Mouse (Mus musculus): ENCODE data around the gene Ttyh2. TPM values are rescaled to one million over a fixed set of nuclear protein-coding genes. Genes with fewer than 3 reads are reported as not detected.
"Not testable (repeated sequence)": the region's sequence is repeated elsewhere in the genome, so short reads cannot be mapped to it uniquely, and the experiment has no call there.

Ttyh2 gene
- polyA plus RNA-seq, 1 experiment from 2014 or later, result 41.1 TPM

DNA sequence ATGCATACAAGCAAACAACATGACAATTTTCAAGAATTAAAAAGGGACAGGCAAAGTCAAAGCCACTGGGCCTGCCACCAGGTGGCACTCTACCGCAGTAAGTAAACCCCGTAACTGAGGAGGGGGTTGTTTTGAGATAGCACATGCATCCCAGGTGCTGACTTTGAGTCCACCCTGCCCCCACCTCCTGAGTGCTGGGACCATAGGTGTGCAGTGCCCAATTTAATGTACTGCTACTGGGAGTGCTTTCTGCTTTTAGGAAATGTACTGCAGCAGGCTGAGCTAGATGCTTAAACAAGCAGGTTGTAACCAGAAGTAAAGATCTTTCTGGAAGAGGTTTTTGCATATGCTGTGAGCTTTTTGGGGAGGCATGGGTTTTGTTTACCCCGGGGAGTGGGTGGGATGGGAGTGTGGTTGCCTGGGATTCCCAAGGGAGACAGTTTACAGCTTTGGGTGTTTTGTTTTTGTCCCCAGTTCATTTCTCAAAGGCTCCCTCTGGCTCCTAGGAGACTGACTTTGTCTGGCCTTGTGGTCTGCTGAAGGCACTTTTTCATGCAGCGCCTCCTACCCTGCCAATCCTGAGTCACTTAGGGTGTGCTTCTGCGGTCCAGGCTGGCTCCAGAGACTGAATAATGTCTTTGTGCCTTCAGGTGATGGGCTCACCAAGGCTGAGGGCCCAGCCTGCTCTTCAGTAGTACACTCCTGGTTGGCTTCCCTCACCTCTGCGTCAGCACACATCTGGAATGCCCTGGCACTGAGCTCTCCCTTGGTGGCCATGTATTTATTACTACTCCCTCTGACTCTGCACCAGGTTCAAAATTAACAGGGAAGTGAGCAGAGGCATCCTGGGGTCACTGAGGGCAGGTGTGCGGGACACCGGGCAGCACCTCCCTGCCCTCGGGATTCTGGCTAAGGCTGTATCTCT, 2.2 kb upstream of the Ttyh2 start:
- H3K27ac ChIP-seq (replicated peaks; ENCODE audit: low read depth, low read length), result no peak overlapping the region
- H3K4me2 ChIP-seq (ENCODE audit: low read depth, low read length), result no peak overlapping the region
- 57% methylated on average over 9 of the region's 9 CpGs for WGBS
- no peaks in the 10 kb centered on the region for H3K9me3 ChIP-seq (ENCODE audit: control insufficient read depth, low read length)
- no peak overlapping the region for H3K4me3 ChIP-seq (ENCODE audit: low read depth, low read length)
- DNase-seq (ENCODE audit: low spot score) (peak; percentile 73), ATAC-seq (ENCODE audit: low read depth) (no peak)
- peaks cover 47% of the 10 kb centered on the region for H3K36me3 ChIP-seq (ENCODE audit: control insufficient read depth, insufficient read depth, low read length)
- H3K9ac ChIP-seq (ENCODE audit: low read depth, low read length), result no peak overlapping the region
- peaks cover 26% of the 10 kb centered on the region for H3K4me1 ChIP-seq (ENCODE audit: control insufficient read depth, insufficient read depth, low read length)
- H3K27me3 ChIP-seq (replicated peaks; ENCODE audit: control insufficient read depth, insufficient read depth, low read length), result no peaks in the 10 kb centered on the region

DNA sequence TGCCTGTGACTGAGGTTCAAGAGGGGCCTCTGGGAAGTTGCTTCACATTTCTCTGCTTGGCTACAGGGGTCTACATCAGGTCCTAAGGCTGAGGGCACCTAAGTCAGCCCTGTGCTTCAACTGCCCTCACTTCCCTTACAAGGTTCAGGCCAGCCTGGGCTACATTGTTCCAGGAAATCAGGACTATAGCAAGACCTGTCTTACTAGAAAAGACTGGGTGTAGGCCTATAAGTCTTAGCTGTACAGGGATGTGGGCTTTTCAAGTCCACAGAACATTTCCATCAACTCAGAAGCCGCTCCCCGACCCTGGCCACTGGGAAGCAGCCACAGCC, 1.5 kb upstream of the Ttyh2 start:
- H3K27ac ChIP-seq (replicated peaks; ENCODE audit: low read depth, low read length), result no peak overlapping the region
- no peak overlapping the region for H3K4me3 ChIP-seq (ENCODE audit: low read depth, low read length)
- no peaks in the 10 kb centered on the region for H3K9me3 ChIP-seq (ENCODE audit: control insufficient read depth, low read length)
- no peak overlapping the region for H3K4me2 ChIP-seq (ENCODE audit: low read depth, low read length)
- ATAC-seq (ENCODE audit: low read depth) (no peak), DNase-seq (ENCODE audit: low spot score) (no peak)
- H3K4me1 ChIP-seq (ENCODE audit: control insufficient read depth, insufficient read depth, low read length), result peaks cover 26% of the 10 kb centered on the region
- no peaks in the 10 kb centered on the region for H3K27me3 ChIP-seq (replicated peaks; ENCODE audit: control insufficient read depth, insufficient read depth, low read length)
- H3K9ac ChIP-seq (ENCODE audit: low read depth, low read length), result no peak overlapping the region
- WGBS, result 73% methylated on average over 2 of the region's 2 CpGs
- H3K36me3 ChIP-seq (ENCODE audit: control insufficient read depth, insufficient read depth, low read length), result peaks cover 47% of the 10 kb centered on the region

DNA sequence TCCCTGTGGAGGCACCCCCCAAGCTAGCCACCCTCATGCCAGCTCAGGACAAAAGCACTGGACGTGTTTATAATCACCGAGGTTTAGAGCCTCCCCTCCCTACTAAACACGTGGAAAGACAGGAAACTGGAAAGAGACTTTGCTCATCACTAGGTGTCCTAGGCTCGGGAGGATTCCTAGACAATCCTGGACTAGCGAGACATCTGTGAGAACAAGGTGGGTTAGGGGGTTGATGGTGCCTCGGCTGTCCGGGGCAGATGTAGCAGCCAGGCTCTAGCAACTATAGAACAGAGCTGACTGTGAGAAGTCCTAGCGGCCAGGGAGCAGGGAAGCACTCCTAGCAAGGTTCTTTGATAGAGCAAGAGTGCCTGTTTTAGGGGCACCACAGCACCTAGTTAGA, 1.1 kb upstream of the Ttyh2 start:
- no peak for ATAC-seq (ENCODE audit: low read depth)
- 53% methylated on average over 7 of the region's 8 CpGs for WGBS
- Histone ChIP-seq H3K27me3 (replicated peaks; ENCODE audit: control insufficient read depth, insufficient read depth, low read length) (no peaks in the 10 kb centered on the region), H3K9me3 (ENCODE audit: control insufficient read depth, low read length) (no peaks in the 10 kb centered on the region), H3K9ac (ENCODE audit: low read depth, low read length) (no peak overlapping the region), H3K27ac (replicated peaks; ENCODE audit: low read depth, low read length) (no peak overlapping the region), H3K4me2 (ENCODE audit: low read depth, low read length) (no peak overlapping the region), H3K36me3 (ENCODE audit: control insufficient read depth, insufficient read depth, low read length) (peaks cover 47% of the 10 kb centered on the region), H3K4me3 (ENCODE audit: low read depth, low read length) (no peak overlapping the region), H3K4me1 (ENCODE audit: control insufficient read depth, insufficient read depth, low read length) (peaks cover 27% of the 10 kb centered on the region)
- DNase-seq (ENCODE audit: low spot score), result no peak

DNA sequence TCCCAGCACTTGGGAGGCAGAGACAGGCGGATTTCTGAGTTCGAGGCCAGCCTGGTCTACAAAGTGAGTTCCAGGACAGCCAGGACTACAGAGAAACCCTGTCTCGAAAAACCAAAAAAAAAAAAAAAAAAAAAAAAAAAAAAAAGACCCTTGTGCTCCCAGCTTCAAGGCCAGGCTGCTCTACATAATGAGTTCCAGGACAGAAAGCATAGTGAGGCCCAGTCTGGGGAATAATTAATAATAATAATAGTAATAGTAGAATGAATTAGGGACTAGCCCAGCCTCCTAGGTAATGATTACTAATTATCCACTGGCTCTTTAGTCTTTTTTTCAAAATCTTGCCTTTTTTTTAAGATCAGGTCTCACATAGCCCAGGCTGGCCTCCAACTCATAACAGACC, 435 bp upstream of the Ttyh2 start:
- Histone ChIP-seq H3K9ac (ENCODE audit: low read depth, low read length) (peak overlapping the region; percentile 78; the same call in 1 of the 2 replicates), H3K4me3 (ENCODE audit: low read depth, low read length) (peak overlapping the region; percentile 72), H3K36me3 (ENCODE audit: control insufficient read depth, insufficient read depth, low read length) (peaks cover 44% of the 10 kb centered on the region), H3K4me1 (ENCODE audit: control insufficient read depth, insufficient read depth, low read length) (peaks cover 25% of the 10 kb centered on the region), H3K4me2 (ENCODE audit: low read depth, low read length) (peak overlapping the region; percentile 96)
- DNase-seq (ENCODE audit: low spot score); H3K27me3 ChIP-seq (replicated peaks; ENCODE audit: control insufficient read depth, insufficient read depth, low read length); H3K9me3 ChIP-seq (ENCODE audit: control insufficient read depth, low read length); H3K27ac ChIP-seq (replicated peaks; ENCODE audit: low read depth, low read length); ATAC-seq (ENCODE audit: low read depth): not testable (repeated sequence)
- no CpG with 5 or more reads among the region's 3 CpGs for WGBS

DNA sequence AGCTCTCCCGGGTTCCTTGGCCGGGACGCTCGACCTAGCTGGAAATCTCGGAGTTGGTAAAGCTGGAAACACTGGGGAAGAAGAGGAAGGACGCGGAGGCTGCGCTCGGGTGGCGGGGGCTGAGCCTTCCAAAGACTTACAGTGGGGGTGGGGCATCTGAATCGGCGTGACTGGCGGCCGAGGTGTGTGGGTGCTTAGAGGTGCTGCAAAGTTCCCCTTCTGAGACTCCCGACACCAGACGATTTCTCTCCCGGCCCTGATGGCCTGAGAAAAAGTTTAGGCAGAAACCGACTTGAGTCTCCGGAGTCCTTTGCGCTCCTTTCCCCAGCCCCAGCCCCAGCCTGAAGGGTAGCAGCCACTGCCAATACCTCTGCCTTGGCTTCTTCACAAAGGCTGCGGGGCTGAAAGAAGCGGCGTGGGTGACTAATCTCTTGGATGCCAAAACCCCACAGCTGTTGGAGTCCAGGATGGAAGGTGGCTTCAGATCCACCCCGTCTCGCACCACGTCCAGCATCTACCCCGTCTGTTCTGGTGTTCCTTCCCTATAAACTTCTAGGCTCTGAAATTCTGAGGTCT, 683 bp downstream of the Ttyh2 start:
- WGBS, result 1% methylated on average over 27 of the region's 27 CpGs
- Histone ChIP-seq H3K9me3 (ENCODE audit: control insufficient read depth, low read length) (no peaks in the 10 kb centered on the region), H3K36me3 (ENCODE audit: control insufficient read depth, insufficient read depth, low read length) (peaks cover 33% of the 10 kb centered on the region), H3K27ac (replicated peaks; ENCODE audit: low read depth, low read length) (peak overlapping the region; percentile 75), H3K4me2 (ENCODE audit: low read depth, low read length) (peak overlapping the region; percentile 96), H3K4me1 (ENCODE audit: control insufficient read depth, insufficient read depth, low read length) (peaks cover 19% of the 10 kb centered on the region), H3K4me3 (ENCODE audit: low read depth, low read length) (peak overlapping the region; percentile 72), H3K9ac (ENCODE audit: low read depth, low read length) (peak overlapping the region; percentile 78), H3K27me3 (replicated peaks; ENCODE audit: control insufficient read depth, insufficient read depth, low read length) (no peaks in the 10 kb centered on the region)
- ATAC-seq (ENCODE audit: low read depth) (peak; percentile 12; the same call in 1 of the 2 replicates), DNase-seq (ENCODE audit: low spot score) (peak; percentile 31)

DNA sequence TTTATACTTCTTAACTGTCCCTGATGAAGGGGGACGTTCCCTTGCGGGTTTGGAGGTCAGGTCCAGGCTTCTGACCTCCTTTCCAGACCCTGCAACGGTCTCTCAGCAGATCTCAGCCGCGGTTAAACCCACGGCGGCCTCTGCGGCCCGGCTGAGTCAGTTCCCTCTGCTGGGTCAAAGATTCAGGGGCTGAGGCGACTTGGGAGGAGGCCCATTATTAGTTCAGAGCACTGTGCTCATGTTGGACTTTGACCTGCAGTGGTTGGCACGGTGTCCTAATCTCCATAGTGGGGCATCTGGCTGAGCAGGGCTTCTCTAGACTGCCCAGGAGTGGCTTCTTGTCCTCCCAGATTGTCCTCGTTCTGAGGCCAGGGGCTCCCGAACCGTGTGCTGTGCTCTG, 1.2 kb downstream of the Ttyh2 start:
- Histone ChIP-seq H3K4me2 (ENCODE audit: low read depth, low read length) (peak overlapping the region; percentile 96), H3K36me3 (ENCODE audit: control insufficient read depth, insufficient read depth, low read length) (peaks cover 27% of the 10 kb centered on the region), H3K9ac (ENCODE audit: low read depth, low read length) (peak overlapping the region; percentile 78), H3K27me3 (replicated peaks; ENCODE audit: control insufficient read depth, insufficient read depth, low read length) (no peaks in the 10 kb centered on the region), H3K27ac (replicated peaks; ENCODE audit: low read depth, low read length) (0 out of 2 replicates have a peak overlapping the region, but pooled peaks have one; percentile 12), H3K4me1 (ENCODE audit: control insufficient read depth, insufficient read depth, low read length) (peaks cover 19% of the 10 kb centered on the region), H3K9me3 (ENCODE audit: control insufficient read depth, low read length) (no peaks in the 10 kb centered on the region), H3K4me3 (ENCODE audit: low read depth, low read length) (peak overlapping the region; percentile 72)
- DNase-seq (ENCODE audit: low spot score) (no peak), ATAC-seq (ENCODE audit: low read depth) (no peak)
- WGBS, result 5% methylated on average over 14 of the region's 14 CpGs

DNA sequence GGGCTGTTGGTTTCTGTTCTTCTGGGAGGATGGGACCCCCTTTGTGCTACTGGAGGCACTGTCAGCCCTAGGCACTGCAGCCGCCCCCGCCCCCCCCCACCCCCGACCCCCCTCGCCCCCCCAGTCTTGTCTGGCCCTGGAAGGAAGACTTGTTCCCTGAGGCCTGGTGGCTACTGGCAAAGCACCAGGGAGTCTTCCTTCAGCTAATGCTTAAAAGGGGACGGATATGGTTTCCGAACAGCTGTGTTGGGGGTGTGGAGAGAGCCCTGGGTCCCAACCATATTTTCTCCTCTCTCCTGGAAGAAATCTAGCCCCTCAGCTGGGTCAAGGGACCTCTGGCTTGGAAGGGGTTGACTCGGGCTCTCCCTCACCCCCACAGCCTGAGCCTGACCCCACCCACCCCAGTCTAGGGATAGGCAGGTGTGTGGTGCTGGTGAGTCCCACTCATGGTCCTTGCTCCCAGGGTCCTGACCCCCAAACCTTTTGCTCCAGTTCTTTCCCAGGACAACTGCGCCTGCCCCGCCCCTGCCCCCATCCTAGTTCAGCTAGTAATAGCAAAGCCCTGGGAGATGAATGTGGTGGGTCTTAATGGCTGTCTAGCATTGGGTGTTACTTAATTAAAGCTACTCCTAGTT, 1.8 kb downstream of the Ttyh2 start:
- ATAC-seq (ENCODE audit: low read depth) (0 out of 2 replicates have a peak, but pooled peaks have one; percentile 1), DNase-seq (ENCODE audit: low spot score) (peak; percentile 81)
- Histone ChIP-seq H3K4me2 (ENCODE audit: low read depth, low read length) (peak overlapping the region; percentile 96), H3K36me3 (ENCODE audit: control insufficient read depth, insufficient read depth, low read length) (peaks cover 22% of the 10 kb centered on the region), H3K9me3 (ENCODE audit: control insufficient read depth, low read length) (no peaks in the 10 kb centered on the region), H3K9ac (ENCODE audit: low read depth, low read length) (peak overlapping the region; percentile 78), H3K4me1 (ENCODE audit: control insufficient read depth, insufficient read depth, low read length) (peaks cover 19% of the 10 kb centered on the region), H3K4me3 (ENCODE audit: low read depth, low read length) (peak overlapping the region; percentile 72), H3K27ac (replicated peaks; ENCODE audit: low read depth, low read length) (0 out of 2 replicates have a peak overlapping the region, but pooled peaks have one; percentile 12), H3K27me3 (replicated peaks; ENCODE audit: control insufficient read depth, insufficient read depth, low read length) (no peaks in the 10 kb centered on the region)
- 57% methylated on average over 3 of the region's 9 CpGs for WGBS

DNA sequence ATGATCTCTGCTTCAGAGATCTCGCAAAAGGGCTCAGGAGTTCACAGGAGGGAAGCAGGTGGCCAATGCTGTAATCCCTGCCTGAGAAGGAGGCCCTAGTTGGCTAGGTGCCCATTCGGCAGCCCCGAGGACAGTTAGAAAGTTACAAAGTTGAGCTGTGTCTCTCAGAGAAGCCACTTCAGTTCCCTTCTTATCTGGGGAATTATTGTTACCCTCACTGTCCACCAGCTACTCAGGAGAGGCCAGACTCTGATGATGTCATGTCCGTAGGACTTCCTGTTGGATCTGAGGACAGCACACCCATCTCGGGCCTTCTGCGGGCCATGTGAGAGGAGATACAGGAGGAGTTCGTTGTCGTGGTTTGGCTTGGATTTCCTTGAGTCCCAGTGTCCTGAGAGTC, 4.4 kb downstream of the Ttyh2 start:
- Histone ChIP-seq H3K9ac (ENCODE audit: low read depth, low read length) (no peak overlapping the region), H3K4me2 (ENCODE audit: low read depth, low read length) (no peak overlapping the region), H3K9me3 (ENCODE audit: control insufficient read depth, low read length) (no peaks in the 10 kb centered on the region), H3K27ac (replicated peaks; ENCODE audit: low read depth, low read length) (no peak overlapping the region), H3K4me3 (ENCODE audit: low read depth, low read length) (no peak overlapping the region), H3K27me3 (replicated peaks; ENCODE audit: control insufficient read depth, insufficient read depth, low read length) (no peaks in the 10 kb centered on the region), H3K36me3 (ENCODE audit: control insufficient read depth, insufficient read depth, low read length) (no peaks in the 10 kb centered on the region), H3K4me1 (ENCODE audit: control insufficient read depth, insufficient read depth, low read length) (peaks cover 19% of the 10 kb centered on the region)
- DNase-seq (ENCODE audit: low spot score) (peak; percentile 35), ATAC-seq (ENCODE audit: low read depth) (no peak)
- 61% methylated on average over 8 of the region's 8 CpGs for whole genome bisulfite sequencing

Data from embryonic facial prominence, embryonic 14.5 days (tissue).